Mouse (Mus musculus): ENCODE results near the gene Adgrl4. TPM values are rescaled to one million over a fixed set of nuclear protein-coding genes. Genes with fewer than 3 reads are reported as not detected.

Adgrl4 gene
- polyA plus RNA-seq (2015; fragmentation: Nextera tagmentation; extraction: Ambion mirVana): 11.7 and 11.9 TPM in 2 replicates

DNA sequence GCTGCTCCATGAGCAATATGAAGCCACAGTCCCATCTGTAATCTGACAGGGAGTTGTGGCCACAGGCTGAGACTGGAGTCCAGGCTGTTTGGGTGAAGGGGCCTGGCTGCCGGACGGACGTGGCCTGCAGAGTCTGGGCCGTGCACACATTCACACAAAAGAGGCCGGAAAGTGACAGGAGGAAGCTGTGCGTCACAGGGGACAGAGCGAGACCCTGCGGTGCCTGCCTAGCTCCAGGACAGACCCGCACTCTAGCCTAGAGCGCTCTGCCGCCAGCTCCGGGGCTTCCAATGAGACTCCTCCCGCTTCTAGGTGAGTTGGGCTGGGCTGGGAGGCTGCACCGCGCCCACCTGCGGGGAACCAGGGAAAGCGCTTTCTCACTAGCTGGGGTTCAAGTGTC, at the start of gene Adgrl4:
Gene Adgrl4, plus strand, starts transcription at position 195 of the 400 bp plus-strand sequence.
- Histone ChIP-seq H3K27ac (replicated peaks) (no peak within 1 kb of the TSS), H3K9me3 (no peaks in the 10 kb centered on the region), H3K9ac (0 out of 2 replicates have a peak within 1 kb of the TSS, but pooled peaks have one; percentile 45), H3K36me3 (no peaks in the 10 kb centered on the region), H3K4me3 (peak within 1 kb of the TSS; percentile 22), H3K4me1 (replicated peaks) (peaks cover 8% of the 10 kb centered on the region; the same call in 1 of the 2 replicates), H3K27me3 (no peaks in the 10 kb centered on the region), H3K4me2 (peak within 1 kb of the TSS; percentile 53)
- WGBS: 6% methylated on average over 17 of the region's 17 CpGs
- ATAC-seq (ENCODE audit: low read depth): peak; percentile 78

DNA sequence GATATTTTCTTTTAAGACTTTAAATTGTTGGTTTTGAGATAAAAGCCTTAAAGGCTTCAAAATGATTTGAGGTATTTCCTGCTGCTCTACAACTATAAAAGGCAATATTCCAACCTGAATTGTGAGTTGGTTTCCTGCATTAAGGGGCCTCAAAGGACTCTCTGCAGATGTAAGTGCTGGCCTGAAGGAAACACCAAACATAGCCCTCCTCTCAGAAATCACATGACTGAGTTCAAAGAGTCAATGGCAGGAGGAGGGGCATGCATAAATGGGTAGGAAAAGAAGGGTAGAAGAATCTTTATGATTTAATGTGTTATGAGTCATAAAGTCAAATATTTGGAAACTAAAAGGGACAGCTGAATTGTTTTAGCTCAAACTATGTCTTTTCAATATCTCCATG, 46.8 kb upstream of the Adgrl4 start:
- Histone ChIP-seq H3K27ac (replicated peaks) (no peak overlapping the region), H3K4me1 (replicated peaks) (no peaks in the 10 kb centered on the region), H3K9me3 (no peaks in the 10 kb centered on the region), H3K4me3 (no peak overlapping the region), H3K9ac (no peak overlapping the region), H3K27me3 (no peaks in the 10 kb centered on the region), H3K4me2 (no peak overlapping the region), H3K36me3 (no peaks in the 10 kb centered on the region)
- no peak for ATAC-seq (ENCODE audit: low read depth)

DNA sequence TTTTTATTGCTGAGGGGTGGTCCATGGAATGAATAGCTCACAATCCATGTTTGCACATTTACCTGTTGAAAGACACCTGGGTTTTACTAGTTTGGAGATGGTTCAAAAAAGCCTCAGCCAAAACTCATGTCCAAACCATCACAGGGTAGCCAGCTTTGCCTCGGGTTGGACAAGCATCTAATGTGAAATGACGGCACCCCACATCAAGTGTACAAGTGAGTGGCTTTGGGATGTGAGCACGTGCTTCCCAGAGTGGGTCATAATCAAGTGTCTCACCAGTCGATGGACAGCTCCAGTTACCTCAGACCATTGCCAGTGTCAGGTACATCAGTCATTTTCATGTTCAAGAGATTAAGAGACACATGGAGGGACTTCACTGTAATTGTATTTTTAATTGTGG, 44.8 kb upstream of the Adgrl4 start:
- Histone ChIP-seq H3K4me1 (replicated peaks) (no peaks in the 10 kb centered on the region), H3K9ac (no peak overlapping the region), H3K9me3 (no peaks in the 10 kb centered on the region), H3K4me3 (no peak overlapping the region), H3K27ac (replicated peaks) (no peak overlapping the region), H3K4me2 (no peak overlapping the region), H3K27me3 (no peaks in the 10 kb centered on the region), H3K36me3 (no peaks in the 10 kb centered on the region)
- ATAC-seq (ENCODE audit: low read depth): no peak
- WGBS: 87% methylated on average over 4 of the region's 4 CpGs

DNA sequence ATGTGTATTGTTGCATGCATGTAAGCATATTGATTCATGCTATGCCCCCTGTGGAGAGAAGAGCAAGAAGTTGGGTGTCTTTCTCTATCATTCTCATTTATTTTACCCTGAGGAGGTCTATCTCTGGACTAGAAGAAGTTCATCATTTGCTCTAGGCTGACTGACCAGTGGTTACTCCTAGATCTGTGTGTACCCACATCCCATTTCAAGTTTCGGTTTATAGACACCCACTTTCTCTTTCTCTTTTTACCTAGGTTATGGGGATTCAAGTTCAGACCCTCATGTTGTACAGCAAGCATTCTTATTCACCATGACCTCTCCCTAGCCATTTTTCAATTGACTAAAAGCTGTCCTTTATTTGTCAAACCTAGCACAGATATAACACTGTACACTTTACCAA, 44.4 kb upstream of the Adgrl4 start:
- no peaks in the 10 kb centered on the region for H3K4me1 ChIP-seq (replicated peaks)
- no peak overlapping the region for H3K27ac ChIP-seq (replicated peaks)
- no peak for ATAC-seq (ENCODE audit: low read depth)
- no peak overlapping the region for H3K4me3 ChIP-seq
- H3K4me2 ChIP-seq: no peak overlapping the region
- H3K9me3 ChIP-seq: no peaks in the 10 kb centered on the region
- no peak overlapping the region for H3K9ac ChIP-seq
- WGBS: 91% methylated on average over 1 of the region's 1 CpGs
- no peaks in the 10 kb centered on the region for H3K36me3 ChIP-seq
- H3K27me3 ChIP-seq: no peaks in the 10 kb centered on the region

DNA sequence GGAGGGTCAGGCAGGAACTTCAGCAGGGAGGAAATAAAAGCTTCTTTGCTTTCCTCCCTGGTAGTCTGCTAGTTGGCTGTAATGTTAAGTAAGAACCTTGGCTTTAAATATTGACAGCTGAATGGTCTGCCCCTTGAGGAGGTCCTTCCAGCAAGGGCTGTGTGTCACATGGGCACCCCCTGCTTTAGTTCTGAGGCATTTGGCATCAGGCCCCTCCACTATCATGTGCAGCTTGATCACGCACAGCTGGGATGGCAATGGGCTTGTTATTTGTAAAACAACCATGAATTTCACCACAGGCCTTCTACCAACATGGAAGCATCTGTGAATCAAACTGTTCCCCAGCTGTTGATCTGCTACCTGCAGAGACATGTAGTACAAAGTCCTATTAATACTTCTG, 38.4 kb upstream of the Adgrl4 start:
- H3K36me3 ChIP-seq: no peaks in the 10 kb centered on the region
- whole genome bisulfite sequencing: 67% methylated on average over 1 of the region's 1 CpGs
- ATAC-seq (ENCODE audit: low read depth): no peak
- H3K9me3 ChIP-seq: no peaks in the 10 kb centered on the region
- H3K9ac ChIP-seq: no peak overlapping the region
- no peak overlapping the region for H3K4me3 ChIP-seq
- no peaks in the 10 kb centered on the region for H3K27me3 ChIP-seq
- H3K27ac ChIP-seq (replicated peaks): no peak overlapping the region
- H3K4me1 ChIP-seq (replicated peaks): no peaks in the 10 kb centered on the region
- no peak overlapping the region for H3K4me2 ChIP-seq

DNA sequence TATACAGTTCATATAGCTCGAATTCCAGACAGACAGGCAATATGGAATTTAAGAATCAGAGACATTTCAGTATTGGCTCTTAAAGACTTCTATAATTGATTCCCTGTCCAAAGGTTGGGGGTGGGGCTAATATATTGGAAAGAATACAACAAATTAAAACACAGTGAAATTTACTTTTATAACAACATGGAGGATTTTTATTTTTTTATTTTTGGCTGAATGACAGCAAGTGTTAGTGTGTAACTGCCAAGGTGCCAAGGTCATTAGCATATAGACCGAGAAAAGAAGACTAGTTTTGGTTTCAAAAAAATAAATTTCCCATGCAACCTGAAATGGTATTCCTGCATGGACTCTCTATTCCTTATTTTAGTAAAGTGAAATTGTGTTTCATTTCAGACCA, 26.7 kb upstream of the Adgrl4 start:
- no peaks in the 10 kb centered on the region for H3K27me3 ChIP-seq
- H3K4me1 ChIP-seq (replicated peaks): no peaks in the 10 kb centered on the region
- no peaks in the 10 kb centered on the region for H3K36me3 ChIP-seq
- H3K4me3 ChIP-seq: no peak overlapping the region
- no peak overlapping the region for H3K4me2 ChIP-seq
- ATAC-seq (ENCODE audit: low read depth): no peak
- H3K27ac ChIP-seq (replicated peaks): no peak overlapping the region
- WGBS: 78% methylated on average over 2 of the region's 2 CpGs
- no peak overlapping the region for H3K9ac ChIP-seq
- no peaks in the 10 kb centered on the region for H3K9me3 ChIP-seq

DNA sequence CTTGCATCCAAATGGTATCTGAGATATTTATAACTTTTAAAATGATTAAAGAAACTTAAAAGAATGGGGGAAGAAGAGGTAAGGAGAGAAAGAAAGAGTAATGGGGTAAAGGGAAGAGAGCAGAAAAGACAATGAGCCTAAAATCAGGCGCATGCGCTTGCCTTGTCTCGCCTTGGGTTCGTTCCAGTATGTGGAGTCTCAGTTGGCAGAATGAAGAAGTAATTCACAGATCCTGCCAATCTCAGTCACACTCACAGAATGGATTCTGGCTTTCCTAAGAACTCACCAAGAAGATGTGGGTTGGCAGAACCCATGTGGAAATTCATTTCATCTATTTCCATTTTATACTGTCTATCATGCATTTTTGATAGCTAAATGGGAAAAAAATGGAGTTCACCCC, 26.2 kb upstream of the Adgrl4 start:
- Histone ChIP-seq H3K4me1 (replicated peaks) (no peaks in the 10 kb centered on the region), H3K27ac (replicated peaks) (no peak overlapping the region), H3K27me3 (no peaks in the 10 kb centered on the region), H3K36me3 (no peaks in the 10 kb centered on the region), H3K4me2 (no peak overlapping the region), H3K9ac (no peak overlapping the region), H3K4me3 (no peak overlapping the region), H3K9me3 (no peaks in the 10 kb centered on the region)
- ATAC-seq (ENCODE audit: low read depth): no peak
- WGBS: 92% methylated on average over 4 of the region's 4 CpGs

DNA sequence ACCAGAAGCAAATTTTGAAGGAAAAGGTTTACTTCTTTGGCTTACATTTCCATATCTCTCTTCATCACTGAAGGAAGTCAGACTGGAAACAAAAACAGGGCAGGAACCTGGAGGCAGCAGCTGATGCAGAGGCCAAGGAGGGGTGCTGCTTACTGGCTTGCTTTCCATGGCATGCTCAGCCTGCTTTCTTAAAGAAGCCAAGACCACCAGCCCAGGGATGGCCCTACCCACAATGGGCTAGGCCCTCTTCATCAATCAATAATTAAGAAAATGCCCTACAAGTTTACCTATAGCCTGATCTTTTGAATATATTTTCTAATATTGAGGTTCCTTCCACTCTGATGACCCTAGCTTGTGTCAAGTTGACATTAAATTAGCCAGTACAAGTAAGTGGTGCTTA, 20.8 kb upstream of the Adgrl4 start:
- no peak for ATAC-seq (ENCODE audit: low read depth)
- Histone ChIP-seq H3K27ac (replicated peaks) (no peak overlapping the region), H3K27me3 (no peaks in the 10 kb centered on the region), H3K9me3 (no peaks in the 10 kb centered on the region), H3K36me3 (no peaks in the 10 kb centered on the region), H3K4me3 (no peak overlapping the region), H3K4me1 (replicated peaks) (0 out of 2 replicates have a peak, but pooled peaks cover 4% of the 10 kb centered on the region), H3K9ac (no peak overlapping the region), H3K4me2 (no peak overlapping the region)

DNA sequence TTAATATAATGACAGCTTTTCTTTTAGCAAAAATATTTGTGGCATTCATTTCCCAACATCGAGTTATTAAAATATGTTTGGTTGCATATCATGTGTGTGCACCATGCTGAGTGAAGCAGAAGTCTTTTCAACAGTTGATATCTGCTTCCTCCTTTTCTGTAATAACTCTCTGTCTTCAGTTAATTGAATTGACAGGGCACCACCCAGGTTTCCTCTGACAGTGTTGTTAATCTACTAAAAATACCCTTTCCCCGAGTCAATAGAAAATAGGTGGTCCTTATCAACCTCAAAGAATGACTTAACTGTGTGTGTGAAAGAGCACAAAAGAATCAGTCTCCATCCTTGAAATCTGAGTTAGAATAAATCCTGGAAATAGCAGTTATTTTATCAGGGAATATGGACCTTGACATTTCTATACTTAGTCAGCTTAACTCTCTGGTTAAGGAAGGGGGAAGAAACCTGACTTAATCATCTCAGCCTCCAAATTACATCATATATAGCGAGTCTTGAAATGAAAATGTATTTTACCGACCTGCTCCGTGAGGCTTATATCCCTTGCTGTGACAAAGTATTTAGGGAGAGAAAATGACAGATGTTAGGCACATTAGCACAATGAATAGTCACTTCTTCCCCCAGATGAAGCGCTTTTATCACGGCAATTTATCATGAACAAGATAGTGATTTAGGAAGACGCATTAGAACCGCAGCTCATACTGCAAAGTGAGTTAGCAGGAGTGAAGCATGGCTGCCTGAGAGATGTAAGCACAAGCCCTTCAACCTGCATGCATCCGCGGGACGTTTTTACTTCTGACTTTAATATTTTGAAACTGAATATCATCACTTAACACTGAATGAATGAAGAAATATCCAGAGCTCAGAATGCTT, 19.8 kb upstream of the Adgrl4 start:
- Histone ChIP-seq H3K4me3 (no peak overlapping the region), H3K27ac (replicated peaks) (no peak overlapping the region), H3K4me1 (replicated peaks) (0 out of 2 replicates have a peak, but pooled peaks cover 4% of the 10 kb centered on the region), H3K4me2 (peak overlapping the region; percentile 34), H3K9ac (no peak overlapping the region), H3K36me3 (no peaks in the 10 kb centered on the region), H3K9me3 (no peaks in the 10 kb centered on the region), H3K27me3 (no peaks in the 10 kb centered on the region)
- ATAC-seq (ENCODE audit: low read depth): peak; percentile 32; the same call in 1 of the 2 replicates
- 48% methylated on average over 12 of the region's 12 CpGs for WGBS

DNA sequence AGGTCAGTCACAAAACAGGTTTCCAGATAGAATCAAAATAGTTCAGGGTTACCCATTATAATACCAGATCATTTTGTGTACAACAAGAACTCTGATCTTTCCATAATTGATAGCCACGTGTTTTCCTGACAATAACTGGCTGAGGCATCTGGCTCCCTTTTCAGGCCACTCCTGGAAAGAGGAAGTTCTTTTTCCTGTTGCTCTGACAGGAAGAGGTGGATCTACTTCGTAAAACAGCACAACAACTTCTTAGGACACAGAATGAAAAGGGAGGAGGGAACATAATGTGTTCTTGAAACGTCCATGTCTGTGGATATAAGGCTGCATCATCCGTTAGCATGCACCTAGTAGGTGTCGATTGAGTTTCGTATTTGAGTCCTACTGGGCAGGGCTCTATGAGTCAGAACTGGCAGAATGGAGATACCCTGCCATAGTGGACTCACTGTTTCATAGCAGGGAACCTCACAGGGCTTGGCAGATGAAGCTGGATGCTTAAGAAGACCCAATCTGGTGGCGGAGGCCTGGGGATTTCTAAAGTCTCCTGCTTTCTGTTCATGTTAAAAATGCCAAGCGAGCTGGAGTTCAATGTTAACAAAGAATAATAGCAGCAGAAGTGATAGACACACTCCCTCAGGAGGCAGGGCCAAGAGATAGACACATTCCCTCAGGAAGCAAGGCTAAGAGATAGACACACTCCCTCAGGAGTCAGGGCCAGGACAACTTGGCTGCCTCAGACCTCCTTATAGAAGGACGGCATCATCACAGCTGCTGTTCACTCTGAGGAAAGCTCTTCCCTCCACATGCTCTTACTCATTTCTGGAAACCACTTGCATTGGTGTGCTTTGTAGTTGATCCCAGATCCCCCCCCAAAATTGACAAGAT, 13.1 kb upstream of the Adgrl4 start:
- no peak overlapping the region for H3K4me3 ChIP-seq
- no peaks in the 10 kb centered on the region for H3K9me3 ChIP-seq
- 82% methylated on average over 9 of the region's 9 CpGs for WGBS
- H3K27me3 ChIP-seq: no peaks in the 10 kb centered on the region
- no peaks in the 10 kb centered on the region for H3K36me3 ChIP-seq
- H3K27ac ChIP-seq (replicated peaks): no peak overlapping the region
- no peak for ATAC-seq (ENCODE audit: low read depth)
- no peak overlapping the region for H3K9ac ChIP-seq
- H3K4me1 ChIP-seq (replicated peaks): no peaks in the 10 kb centered on the region
- H3K4me2 ChIP-seq: no peak overlapping the region

DNA sequence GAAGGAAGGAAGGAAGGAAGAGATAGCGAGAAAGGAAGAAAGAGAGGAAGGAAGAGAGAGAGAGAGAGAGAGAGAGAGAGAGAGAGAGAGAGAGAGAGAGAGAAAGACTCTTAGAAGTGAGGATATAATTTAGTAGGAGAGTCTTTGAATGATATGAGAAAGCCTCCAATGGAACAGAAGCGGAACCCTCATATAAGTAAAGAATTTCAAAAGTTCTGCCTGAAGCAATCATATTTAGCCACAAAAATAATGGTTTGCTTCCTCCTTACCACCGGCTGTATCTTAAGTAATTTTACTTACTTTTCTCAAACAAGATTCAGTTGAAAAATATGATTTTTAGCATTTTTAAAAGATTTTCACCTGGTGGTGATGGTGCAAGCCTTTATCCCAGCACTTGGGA, 7.6 kb upstream of the Adgrl4 start:
- 92% methylated on average over 3 of the region's 3 CpGs for WGBS
- no peak overlapping the region for H3K27ac ChIP-seq (replicated peaks)
- no peaks in the 10 kb centered on the region for H3K9me3 ChIP-seq
- no peak overlapping the region for H3K4me3 ChIP-seq
- no peaks in the 10 kb centered on the region for H3K27me3 ChIP-seq
- ATAC-seq (ENCODE audit: low read depth): no peak
- no peaks in the 10 kb centered on the region for H3K4me1 ChIP-seq (replicated peaks)
- no peaks in the 10 kb centered on the region for H3K36me3 ChIP-seq
- no peak overlapping the region for H3K4me2 ChIP-seq
- H3K9ac ChIP-seq: no peak overlapping the region

DNA sequence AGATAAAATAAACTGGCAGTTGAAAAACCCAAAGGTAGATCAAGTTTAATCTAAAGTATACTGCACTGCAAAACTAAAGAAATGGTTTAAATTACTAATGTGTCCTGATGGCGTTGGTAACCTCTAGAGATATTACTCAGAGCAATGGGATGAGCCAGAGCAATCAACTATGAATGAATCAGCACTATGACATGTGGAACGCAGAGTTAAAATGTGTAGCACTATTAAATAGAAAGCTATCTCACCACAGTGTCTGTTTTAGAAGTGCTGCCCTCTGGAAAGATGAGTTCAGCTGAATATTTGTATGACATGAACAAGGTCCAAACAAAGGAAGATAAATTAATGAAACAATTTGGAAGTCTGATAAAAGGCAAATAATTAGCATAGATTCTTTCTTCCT, 6.2 kb upstream of the Adgrl4 start:
- no peak overlapping the region for H3K4me3 ChIP-seq
- no peak overlapping the region for H3K9ac ChIP-seq
- ATAC-seq (ENCODE audit: low read depth): no peak
- WGBS: 64% methylated on average over 2 of the region's 2 CpGs
- H3K36me3 ChIP-seq: no peaks in the 10 kb centered on the region
- no peaks in the 10 kb centered on the region for H3K27me3 ChIP-seq
- H3K4me1 ChIP-seq (replicated peaks): no peaks in the 10 kb centered on the region
- no peaks in the 10 kb centered on the region for H3K9me3 ChIP-seq
- H3K27ac ChIP-seq (replicated peaks): no peak overlapping the region
- H3K4me2 ChIP-seq: no peak overlapping the region

Data from neural tube, embryonic 13.5 days (tissue).